Mouse (Mus musculus): ENCODE results near the gene Pmel. TPM values are rescaled to one million over a fixed set of nuclear protein-coding genes. Genes with fewer than 3 reads are reported as not detected.

Pmel gene
- total and polyA plus RNA-seq, 3 experiments, result 0.15 to 0.45 TPM; not detected in 1

DNA sequence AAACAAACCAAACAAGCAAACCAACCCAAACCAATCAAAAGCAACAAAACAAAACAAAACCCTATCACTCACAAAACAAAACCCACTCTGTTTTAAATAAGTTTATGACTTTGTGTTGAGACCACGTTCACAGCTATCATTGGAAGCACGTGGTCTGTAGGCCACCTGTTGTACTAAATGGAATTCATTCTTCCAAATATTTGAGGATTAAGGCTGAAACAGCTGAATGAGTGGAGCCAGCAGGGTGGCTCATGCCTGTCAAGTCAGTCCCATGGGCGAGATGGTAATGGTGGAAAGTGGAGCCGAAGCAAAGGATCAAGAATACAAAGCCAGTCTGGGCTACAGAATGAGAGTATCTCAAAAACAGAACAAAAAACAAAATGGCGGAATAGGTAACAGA is 3.3 kb upstream of the Pmel start:
- TF ChIP-seq UBTF (IDR thresholded peaks at IDR 0.05; ENCODE audit: borderline replicate concordance, insufficient read depth, low read depth, low read length) (no peak), JUND (IDR thresholded peaks at IDR 0.05; ENCODE audit: low read depth, low read length) (no peak), GATA1 (IDR thresholded peaks at IDR 0.05; ENCODE audit: low read depth, low read length) (no peak), MAFK (IDR thresholded peaks at IDR 0.05; ENCODE audit: borderline replicate concordance, low read depth, low read length) (no peak), SIN3A (IDR thresholded peaks at IDR 0.05; ENCODE audit: low read length) (no peak), E2F4 (IDR thresholded peaks at IDR 0.05; ENCODE audit: borderline replicate concordance, low read depth, low read length) (no peak), CHD2 (IDR thresholded peaks at IDR 0.05; ENCODE audit: low read length) (no peak), MYB (IDR thresholded peaks at IDR 0.05; ENCODE audit: low read depth, low read length) (no peak), ZKSCAN1 (IDR thresholded peaks at IDR 0.05; ENCODE audit: low read depth, low read length) (no peak), POLR2AphosphoS5 (IDR thresholded peaks at IDR 0.05; ENCODE audit: borderline replicate concordance, low read depth, low read length) (no peak), MEF2A (IDR thresholded peaks at IDR 0.05; ENCODE audit: extremely low read depth, insufficient replicate concordance, low read depth, low read length, poor library complexity, severe bottlenecking) (no peak), TCF12 (IDR thresholded peaks at IDR 0.05; ENCODE audit: low read depth, low read length) (no peak), KAT2A (conservative IDR thresholded peaks at IDR 0.05; ENCODE audit: low read depth, low read length) (no peak), NELFE (IDR thresholded peaks at IDR 0.05; ENCODE audit: low read depth, low read length) (no peak), GABPA (IDR thresholded peaks at IDR 0.05; ENCODE audit: low read depth, low read length) (no peak)
- H3K79me2 ChIP-seq (ENCODE audit: control insufficient read depth, insufficient read depth, low read length, poor library complexity), result peaks cover 15% of the 10 kb centered on the region
- H3K9me3 ChIP-seq (replicated peaks; ENCODE audit: insufficient read depth, low read length), result no peaks in the 10 kb centered on the region
- DNase-seq (ENCODE audit: low read depth, low spot score), result no peak
- peaks cover 1 to 26% of the 10 kb centered on the region in 2 experiments for H3K36me3 ChIP-seq (ENCODE audit: control insufficient read depth in 1 of 2, insufficient read depth in 2 of 2, low read length in 2 of 2)
- H3K27ac ChIP-seq (ENCODE audit: control insufficient read depth, low read depth, low read length), result no peak overlapping the region
- H3K27me3 ChIP-seq (ENCODE audit: control insufficient read depth in 1 of 2, insufficient read depth in 2 of 2, low read length in 2 of 2), result no peaks in the 10 kb centered on the region
- no peak overlapping the region for H3K9ac ChIP-seq (ENCODE audit: control insufficient read depth, low read depth, low read length, poor library complexity, severe bottlenecking)
- H3K4me1 ChIP-seq (ENCODE audit: control insufficient read depth in 1 of 2, insufficient read depth in 2 of 2, low read length in 2 of 2), result peaks cover 13 to 19% of the 10 kb centered on the region in 2 experiments
- no peak overlapping the region for H3K4me3 ChIP-seq (ENCODE audit: control insufficient read depth in 1 of 2, insufficient read depth in 1 of 2, low read depth in 2 of 2, low read length in 2 of 2)

DNA sequence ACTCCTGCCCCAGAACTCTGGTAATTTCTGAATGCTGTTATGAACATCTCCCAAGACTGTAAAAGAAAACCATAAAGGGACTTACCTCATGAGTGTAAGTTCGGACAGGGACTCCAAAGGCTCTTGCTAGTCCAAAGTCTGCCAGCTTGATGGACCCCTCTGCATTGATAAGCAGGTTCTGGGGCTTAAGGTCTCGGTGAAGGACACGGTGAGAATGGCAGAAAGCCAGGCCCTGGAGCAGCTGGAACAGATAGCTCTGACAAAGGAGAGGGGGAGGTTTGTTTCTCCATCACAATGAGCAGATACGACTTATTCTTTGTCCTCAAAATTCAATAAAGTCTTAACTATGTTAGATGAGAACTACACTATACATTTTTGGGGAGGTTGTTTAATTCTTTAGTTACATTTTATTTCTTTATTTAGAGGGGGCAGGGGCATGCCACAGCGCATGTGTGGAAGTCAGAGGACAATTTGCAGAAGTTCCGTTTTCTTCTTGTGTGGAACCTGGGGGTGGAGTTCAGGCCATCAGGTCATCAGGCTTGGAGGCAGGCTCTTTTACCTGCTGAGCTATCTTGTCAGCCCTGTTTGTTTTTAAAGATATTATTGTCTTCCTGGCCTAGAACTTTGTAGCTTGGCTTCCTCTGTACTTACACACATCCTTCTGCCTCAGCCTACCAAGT is 1.5 kb upstream of the Pmel start:
- peaks cover 13 to 22% of the 10 kb centered on the region in 2 experiments for H3K4me1 ChIP-seq (ENCODE audit: control insufficient read depth in 1 of 2, insufficient read depth in 2 of 2, low read length in 2 of 2)
- no peak overlapping the region for H3K9ac ChIP-seq (ENCODE audit: control insufficient read depth, low read depth, low read length, poor library complexity, severe bottlenecking)
- peaks cover 14% of the 10 kb centered on the region for H3K79me2 ChIP-seq (ENCODE audit: control insufficient read depth, insufficient read depth, low read length, poor library complexity)
- H3K9me3 ChIP-seq (replicated peaks; ENCODE audit: insufficient read depth, low read length), result no peaks in the 10 kb centered on the region
- peak overlapping the region; percentile 20 for H3K27ac ChIP-seq (ENCODE audit: control insufficient read depth, low read depth, low read length)
- H3K27me3 ChIP-seq (ENCODE audit: control insufficient read depth in 1 of 2, insufficient read depth in 2 of 2, low read length in 2 of 2), result no peaks in the 10 kb centered on the region
- H3K36me3 ChIP-seq (ENCODE audit: control insufficient read depth in 1 of 2, insufficient read depth in 2 of 2, low read length in 2 of 2), result peaks cover 1 to 26% of the 10 kb centered on the region in 2 experiments
- peak; percentile 72 for DNase-seq (ENCODE audit: low read depth, low spot score)
- no peak overlapping the region for H3K4me3 ChIP-seq (ENCODE audit: control insufficient read depth in 1 of 2, insufficient read depth in 1 of 2, low read depth in 2 of 2, low read length in 2 of 2)
- TF ChIP-seq ZNF384 (IDR thresholded peaks at IDR 0.05; ENCODE audit: low read depth, low read length) (no peak), EP300 (IDR thresholded peaks at IDR 0.05; ENCODE audit: low read depth in 1 of 2, low read length in 2 of 2) (peak in 1 of 2 experiments; percentile 10; a peak in 1 of 4 replicates), KAT2A (conservative IDR thresholded peaks at IDR 0.05; ENCODE audit: low read depth, low read length) (no peak), RAD21 (IDR thresholded peaks at IDR 0.05; ENCODE audit: low read depth, low read length) (no peak), ZKSCAN1 (IDR thresholded peaks at IDR 0.05; ENCODE audit: low read depth, low read length) (no peak), SIN3A (IDR thresholded peaks at IDR 0.05; ENCODE audit: low read length) (peak; percentile 11; the same call in 1 of the 2 replicates), MEF2A (IDR thresholded peaks at IDR 0.05; ENCODE audit: extremely low read depth, insufficient replicate concordance, low read depth, low read length, poor library complexity, severe bottlenecking) (no peak), ELF1 (IDR thresholded peaks at IDR 0.05; ENCODE audit: low read depth, low read length) (no peak), POLR2A (IDR thresholded peaks at IDR 0.05; ENCODE audit: control insufficient read depth in 1 of 2, insufficient read depth in 1 of 2, low read depth in 1 of 2, low read length in 2 of 2, poor library complexity in 1 of 2) (0 out of 4 replicates have a peak, but pooled peaks of 1 of the 2 experiments have one; percentile 20), MAZ (IDR thresholded peaks at IDR 0.05; ENCODE audit: low read depth, low read length) (no peak), TCF12 (IDR thresholded peaks at IDR 0.05; ENCODE audit: low read depth, low read length) (no peak), USF1 (IDR thresholded peaks at IDR 0.05; ENCODE audit: low read depth, low read length) (no peak), NRF1 (IDR thresholded peaks at IDR 0.05; ENCODE audit: insufficient read depth, low read depth, low read length, poor library complexity, severe bottlenecking) (peak; percentile 70), ZMIZ1 (IDR thresholded peaks at IDR 0.05; ENCODE audit: low read depth, low read length) (no peak), E2F4 (IDR thresholded peaks at IDR 0.05; ENCODE audit: borderline replicate concordance, low read depth, low read length) (no peak), USF2 (IDR thresholded peaks at IDR 0.05; ENCODE audit: borderline replicate concordance in 1 of 2, insufficient read depth in 1 of 2, low read depth in 1 of 2, low read length in 2 of 2) (no peak), MAX (IDR thresholded peaks at IDR 0.05; ENCODE audit: low read length) (no peak), MAFK (IDR thresholded peaks at IDR 0.05; ENCODE audit: borderline replicate concordance, low read depth, low read length) (no peak), ETS1 (IDR thresholded peaks at IDR 0.05; ENCODE audit: low read depth, low read length) (no peak), JUND (IDR thresholded peaks at IDR 0.05; ENCODE audit: low read depth, low read length) (no peak), CTCF (IDR thresholded peaks at IDR 0.05 in 2 of 3, conservative IDR thresholded peaks at IDR 0.05 in 1 of 3; ENCODE audit: control insufficient read depth in 1 of 3, insufficient read depth in 1 of 3, low read depth in 2 of 3, low read length in 3 of 3, poor library complexity in 1 of 3, severe bottlenecking in 1 of 3) (no peak)
